Mouse (Mus musculus) thymus, postnatal 10 days (tissue): ENCODE results near the gene Prpf40b.

Experiments used
- DNase-seq, 2 experiments: peaks; one replicate each; pipeline ENCODE4 v3.0.0; 2021; ENCODE audit warnings: low spot score in 2 of 2

The Prpf40b gene

GRCm38 (mm10) chr15:99332111-99332510 is 37.2 kb downstream of the Prpf40b start:
- no peak for DNase-seq

- peak; percentile 84 to 87 for DNase-seq
These were observed 38.2 kb downstream of the Prpf40b start for GRCm38 (mm10) chr15:99332921-99333675.

GRCm38 (mm10) chr15:99333676-99334065 is 38.8 kb downstream of the Prpf40b start:
- DNase-seq = no peak

- DNase-seq = no peak
These were observed 39.6 kb downstream of the Prpf40b start for GRCm38 (mm10) chr15:99334500-99334899.

GRCm38 (mm10) chr15:99335801-99336320 is 41.0 kb downstream of the Prpf40b start:
- no peak for DNase-seq

- DNase-seq = peak; percentile 47 to 48
These were observed 44.0 kb downstream of the Prpf40b start for GRCm38 (mm10) chr15:99338916-99339315.

- DNase-seq = no peak
These were observed 44.8 kb downstream of the Prpf40b start for GRCm38 (mm10) chr15:99339669-99340068.

- DNase-seq = peak; percentile 61 to 69
These were observed 46.2 kb downstream of the Prpf40b start for GRCm38 (mm10) chr15:99341102-99341501.

GRCm38 (mm10) chr15:99342194-99342981 is 47.5 kb downstream of the Prpf40b start:
- no peak for DNase-seq

- no peak for DNase-seq
These were observed 48.7 kb downstream of the Prpf40b start for GRCm38 (mm10) chr15:99343414-99344147.

GRCm38 (mm10) chr15:99344148-99344870 is 49.4 kb downstream of the Prpf40b start:
- DNase-seq = no peak

GRCm38 (mm10) chr15:99344961-99345360 is 50.1 kb downstream of the Prpf40b start:
- DNase-seq = no peak

GRCm38 (mm10) chr15:99351610-99352009 is 56.7 kb downstream of the Prpf40b start:
- DNase-seq = no peak

- no peak for DNase-seq
These were observed 57.4 kb downstream of the Prpf40b start for GRCm38 (mm10) chr15:99352306-99352705.

- DNase-seq = peak; percentile 61 to 63
These were observed 60.8 kb downstream of the Prpf40b start for GRCm38 (mm10) chr15:99355660-99356059.

- no peak for DNase-seq
These were observed 61.6 kb downstream of the Prpf40b start for GRCm38 (mm10) chr15:99356462-99356861.

- DNase-seq = no peak
These were observed 64.1 kb downstream of the Prpf40b start for GRCm38 (mm10) chr15:99358952-99359351.

GRCm38 (mm10) chr15:99364022-99364530 is 69.2 kb downstream of the Prpf40b start:
- no peak for DNase-seq

GRCm38 (mm10) chr15:99364921-99365320 is 70.0 kb downstream of the Prpf40b start:
- DNase-seq = peak; percentile 43 to 49
